21 mouse cellular contexts compared by ENCODE assay signal in genomic region chr5:128233101-128233500, GRCm38 (mm10).
DNase-seq lines count a peak whose midpoint lies in the region; TF ChIP-seq lines count a peak whose summit lies in the region.
"Had no signal": no experiment of that assay in that cellular context is flagged by ENCODE, and none has a peak within 500 bp of the region (broad histone marks: within the 10 kb centered on the region; RNA-seq: fewer than 3 reads in every experiment).

No protein-coding gene starts in this region.

- no peak overlapping the region for H3K27ac ChIP-seq in gastrocnemius, adult 2 months
- H3K27ac ChIP-seq: embryonic facial prominence, embryonic 13.5 days; embryonic facial prominence, embryonic 15.5 days; forebrain, embryonic 10.5 days; forebrain, embryonic 12.5 days had no signal

- H3K4me3 ChIP-seq in gastrocnemius, adult 2 months: no peak overlapping the region
- H3K4me3 ChIP-seq: embryonic facial prominence, embryonic 13.5 days; embryonic facial prominence, embryonic 15.5 days; erythroblast, embryonic 14.5 days; forebrain, embryonic 10.5 days; forebrain, embryonic 12.5 days had no signal

- intact Hi-C loops in gastrocnemius, adult 2 months (cut with DNase I): no loop called here
- intact Hi-C loops in left cerebral cortex, postnatal 10 days (cut with DNase I): no loop called here

- no peak for TF ChIP-seq CTCF in gastrocnemius, adult 2 months (IDR thresholded peaks at IDR 0.05)

- DNase-seq in retina, postnatal 1 day: peak; percentile 57
- DNase-seq in retina, embryonic 14.5 days (ENCODE audit: low spot score): no peak
- peak; percentile 47 for DNase-seq in R1 (ENCODE audit: low read depth, low spot score)
- peak; percentile 31 for DNase-seq in retina, postnatal 7 days (ENCODE audit: low read depth, low spot score)
- DNase-seq in gastrocnemius, adult 2 months: no peak
- DNase-seq in left cerebral cortex, postnatal 10 days (ENCODE audit: extremely low spot score in 1 of 2, low spot score in 2 of 2): no peak
- DNase-seq: adrenal gland, adult 8-10 months; adrenal gland, postnatal 14 days; adrenal gland, postnatal 36 days; B cell, adult 2 months; cerebellum, adult 18-20 months; cerebellum, adult 8-10 months; cerebellum, adult 9-11 months; cerebellum, postnatal 14 days; cerebellum, postnatal 36 days; embryo, embryonic 11 days had no signal

Comparison
In these comparisons a context has a peak if more than half of its experiments do, and no peak if none do; other contexts are left out.
1. DNase-seq: peak in retina, postnatal 1 day (single experiment), R1 (single experiment) and retina, postnatal 7 days (single experiment); none in retina, embryonic 14.5 days (single experiment), gastrocnemius, adult 2 months (single experiment) and left cerebral cortex, postnatal 10 days (0 of 2).